Mouse (Mus musculus) heart, postnatal 14 days (tissue): ENCODE results near the gene Skiv2l. TPM values are rescaled to one million over a fixed set of nuclear protein-coding genes. Genes with fewer than 3 reads are reported as not detected.
A peak's percentile ranks its signal among the peaks of the same experiment; 100 is the strongest.
"Not testable (repeated sequence)": the region's sequence is repeated elsewhere in the genome, so short reads cannot be mapped to it uniquely, and the experiment has no call there.

ENCODE experiments used
- DNase-seq, 2 experiments: peaks; one replicate each; pipeline ENCODE4 v3.0.0; 2021 to 2022
- intact Hi-C: fragments of 180-260 bp; cut with DNase I; formaldehyde crosslinking; loops from one replicate; pipeline ENCODE4 v1.15.1; 2025
- total RNA-seq, 2 experiments: library from RNA; stranded (reverse); gene quantifications; 2 replicates each; pipeline ENCODE4 v1.2.3; 2021

Gene Skiv2l
- total RNA-seq, 2 experiments from 2014 or later, result 25.0 to 25.4 TPM

GRCm38 (mm10) chr17:34836155-34836855 is 13.7 kb downstream of the Skiv2l start:
- DNase-seq, result no peak
- intact Hi-C loops, result no loop called here

DNA sequence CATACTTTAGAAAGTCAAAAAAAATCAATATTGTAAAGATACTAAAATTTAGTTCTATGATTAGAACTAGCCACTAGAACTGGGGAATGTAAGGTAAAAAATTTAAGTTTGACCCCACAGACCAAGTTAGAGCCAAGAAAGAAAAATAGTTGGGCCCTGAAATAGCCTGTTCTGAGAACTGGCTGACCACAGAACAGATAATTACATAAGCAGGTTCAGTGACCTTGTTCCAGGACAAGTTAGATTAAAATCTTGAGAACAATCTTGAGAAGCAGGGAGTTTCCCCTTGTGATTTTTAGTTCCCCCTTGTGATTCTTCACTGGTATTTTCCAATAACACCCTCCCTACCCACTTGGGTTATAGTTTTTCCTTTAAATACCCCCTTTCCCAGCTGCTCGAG is 19.2 kb downstream of the Skiv2l start:
- intact Hi-C loops, DNase-seq: not testable (repeated sequence)

DNA sequence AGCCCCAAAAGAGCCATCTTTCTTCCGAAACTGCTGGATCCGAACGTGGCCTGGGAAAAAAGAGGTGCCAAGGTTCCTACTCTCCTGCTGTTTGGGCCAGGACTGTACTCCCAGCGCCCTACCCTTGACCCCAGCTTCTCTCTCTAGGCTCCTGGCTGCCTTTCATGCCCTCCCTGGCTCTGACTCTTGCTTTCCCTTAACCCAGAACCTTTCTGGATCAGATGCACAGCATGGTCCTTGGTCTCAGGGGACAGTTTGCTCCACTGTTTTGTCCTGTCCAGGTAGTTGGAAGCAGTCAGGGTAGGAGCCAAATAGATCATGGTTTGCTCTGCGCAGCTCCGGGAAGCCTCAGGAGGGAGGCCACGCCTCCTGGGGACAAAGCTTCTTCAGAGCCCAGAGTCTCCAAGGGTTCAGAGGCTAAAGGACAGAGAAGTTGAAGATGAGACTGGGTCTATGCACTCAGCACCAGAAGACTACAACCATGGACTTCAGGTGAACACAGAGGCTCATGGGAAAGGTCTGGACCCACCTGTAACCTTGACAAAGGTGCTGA is 35.1 kb downstream of the Skiv2l start:
- intact Hi-C loops, result loop anchor here (5.0 kb wide), 2 partner anchors 83 to 163 kb away; no protein-coding TSS in a partner anchor
- DNase-seq, result no peak

DNA sequence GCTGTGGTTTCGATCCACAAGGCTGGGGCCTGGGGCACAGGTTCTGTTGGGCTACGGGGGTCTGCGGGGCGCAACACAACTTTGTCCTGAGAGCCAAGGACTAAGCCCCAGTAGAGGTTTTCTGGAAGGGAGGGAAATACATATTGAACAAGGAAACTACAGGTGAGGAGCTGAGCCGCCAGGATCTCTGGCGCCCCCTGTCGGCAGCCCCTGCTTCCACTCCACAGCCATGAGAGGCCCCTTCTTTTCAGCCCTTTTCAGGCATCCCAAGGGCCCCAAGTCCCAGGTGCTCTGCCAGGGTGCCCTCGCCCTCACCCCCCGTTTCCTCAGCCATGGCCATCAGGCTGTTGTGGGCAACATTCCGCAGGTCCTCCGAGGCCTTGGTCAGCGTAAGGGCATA is 36.3 kb downstream of the Skiv2l start:
- DNase-seq, result peak; percentile 58 to 62
- intact Hi-C loops, result loop anchor here (5.0 kb wide), 2 partner anchors 81 to 161 kb away; no protein-coding TSS in a partner anchor

DNA sequence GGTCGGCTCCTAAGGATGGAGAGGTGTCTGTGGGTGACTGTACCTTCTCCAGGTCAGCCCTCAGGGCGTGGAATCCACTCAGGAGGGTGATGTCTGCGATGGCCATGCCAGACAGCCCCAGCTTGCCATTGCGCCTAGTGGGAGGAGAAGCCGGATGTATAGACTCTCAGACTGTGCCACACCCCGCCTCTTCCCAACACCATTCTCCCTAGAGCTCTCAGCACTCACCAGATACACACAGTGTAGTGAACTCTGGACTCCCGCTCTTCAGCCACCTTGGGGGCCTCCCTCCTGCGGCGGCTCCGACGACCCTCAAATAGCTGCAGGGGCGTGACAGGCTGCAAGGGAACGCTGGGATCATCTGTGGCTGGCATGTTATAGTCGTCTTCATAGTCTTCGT is 38.7 kb downstream of the Skiv2l start:
- intact Hi-C loops, result loop anchor here (5.0 kb wide), 2 partner anchors 79 to 159 kb away; no protein-coding TSS in a partner anchor
- no peak for DNase-seq

DNA sequence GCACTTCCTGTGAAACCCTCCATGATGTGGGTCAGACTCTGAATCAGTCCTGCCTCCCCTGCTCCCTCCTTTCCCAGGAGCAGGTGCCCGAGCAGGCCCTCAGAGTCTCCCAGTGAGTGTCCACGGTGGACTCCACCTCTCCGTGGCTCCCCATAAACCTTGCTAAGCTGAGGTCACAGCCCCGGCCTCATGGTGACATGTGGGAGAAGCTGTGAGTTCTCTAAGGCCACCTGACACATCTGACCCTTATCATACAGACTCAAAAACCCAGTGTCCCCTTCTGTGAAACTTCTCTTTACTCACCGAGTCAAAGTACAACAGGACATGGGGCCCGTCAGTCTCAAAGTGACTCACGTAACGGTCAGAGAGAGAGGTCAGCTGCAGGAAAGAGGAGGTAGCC is 39.2 kb downstream of the Skiv2l start:
- intact Hi-C loops, result loop anchor here (5.0 kb wide), 2 partner anchors 79 to 159 kb away; no protein-coding TSS in a partner anchor
- not testable (repeated sequence) for DNase-seq

DNA sequence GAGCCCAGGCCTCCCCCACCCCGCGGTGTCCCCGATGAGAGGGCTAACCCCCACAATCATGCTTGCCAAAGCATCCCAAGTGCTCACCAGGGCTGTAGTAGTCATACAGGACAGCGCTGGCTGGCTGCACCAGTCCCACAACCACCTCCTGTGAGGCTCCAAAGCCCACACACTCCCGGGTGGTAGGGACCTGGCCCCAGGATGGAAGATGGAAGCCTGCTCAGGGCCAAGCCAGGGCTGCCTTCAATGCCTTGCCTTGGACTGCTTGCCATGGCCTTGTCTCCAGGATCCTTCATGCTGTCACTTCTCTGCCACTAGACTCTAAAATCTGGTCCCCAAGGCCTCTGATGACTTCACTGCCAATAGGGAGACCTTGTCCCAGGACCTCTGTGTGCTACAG is 39.6 kb downstream of the Skiv2l start:
- intact Hi-C loops, result loop anchor here (5.0 kb wide), 2 partner anchors 78 to 158 kb away; no protein-coding TSS in a partner anchor
- DNase-seq, result not testable (repeated sequence)

DNA sequence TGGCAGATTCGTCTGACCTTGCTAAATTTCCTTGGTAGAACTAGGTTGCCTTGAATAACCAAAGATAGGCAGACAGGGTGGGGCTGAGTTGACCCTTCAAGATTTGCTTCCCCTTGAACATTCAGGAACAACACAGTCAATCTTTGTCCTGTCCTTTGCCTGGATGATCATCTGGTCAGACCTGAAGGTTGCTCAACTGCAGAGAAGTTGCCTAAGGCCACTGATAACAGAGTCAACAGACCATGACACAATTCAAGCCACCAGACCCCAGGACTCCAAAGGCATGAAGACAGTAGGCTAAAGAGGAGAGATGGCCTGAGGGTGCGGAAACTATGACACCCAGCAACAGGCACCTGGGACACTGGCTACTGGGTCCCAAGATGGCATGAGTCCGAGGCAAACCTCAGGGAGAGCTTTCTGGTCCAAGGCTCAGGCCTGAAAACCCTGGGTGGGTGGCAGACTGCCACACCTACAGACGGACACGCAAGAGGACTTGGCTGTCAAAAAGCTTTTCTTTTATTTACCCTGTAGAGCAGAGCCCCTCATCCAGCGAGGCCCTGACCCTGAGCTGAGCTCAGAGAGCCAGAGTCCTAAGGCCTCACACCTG is 41.3 kb downstream of the Skiv2l start:
- DNase-seq, result no peak
- intact Hi-C loops, result no loop called here

- intact Hi-C loops, result no loop called here
- DNase-seq, result no peak
These were observed 42.8 kb downstream of the Skiv2l start for GRCm38 (mm10) chr17:34807176-34807575.

GRCm38 (mm10) chr17:34804871-34805562 is 45.0 kb downstream of the Skiv2l start:
- DNase-seq, result no peak
- intact Hi-C loops, result no loop called here

GRCm38 (mm10) chr17:34804301-34804700 is 45.7 kb downstream of the Skiv2l start, which contains the start of gene Cyp21a1:
Gene Cyp21a1, minus strand, starts transcription at chr17:34804561.
- intact Hi-C loops, DNase-seq: not testable (repeated sequence)

GRCm38 (mm10) chr17:34803367-34803766 is 46.6 kb downstream of the Skiv2l start:
- DNase-seq, intact Hi-C loops: not testable (repeated sequence)

DNA sequence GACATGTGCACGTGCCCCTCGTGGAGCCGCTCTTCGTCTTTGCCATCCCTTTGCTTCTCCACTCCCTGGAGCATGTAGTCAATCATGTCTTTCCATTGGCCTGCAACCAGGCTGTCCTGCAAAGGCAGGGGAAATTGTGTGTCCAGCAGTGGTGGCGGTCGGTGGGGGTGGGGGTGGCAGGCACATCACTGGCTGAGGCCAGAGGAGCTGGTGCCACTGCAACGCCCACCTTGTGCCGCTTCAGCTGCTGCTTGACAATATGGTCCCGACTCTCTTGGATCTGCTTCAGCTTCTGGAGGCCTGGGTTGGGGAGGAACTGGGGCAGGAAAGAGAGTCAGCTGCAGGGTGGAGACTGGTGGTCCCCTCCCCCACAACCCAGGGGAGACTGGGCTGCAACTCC is 47.3 kb downstream of the Skiv2l start:
- DNase-seq, intact Hi-C loops: not testable (repeated sequence)

DNA sequence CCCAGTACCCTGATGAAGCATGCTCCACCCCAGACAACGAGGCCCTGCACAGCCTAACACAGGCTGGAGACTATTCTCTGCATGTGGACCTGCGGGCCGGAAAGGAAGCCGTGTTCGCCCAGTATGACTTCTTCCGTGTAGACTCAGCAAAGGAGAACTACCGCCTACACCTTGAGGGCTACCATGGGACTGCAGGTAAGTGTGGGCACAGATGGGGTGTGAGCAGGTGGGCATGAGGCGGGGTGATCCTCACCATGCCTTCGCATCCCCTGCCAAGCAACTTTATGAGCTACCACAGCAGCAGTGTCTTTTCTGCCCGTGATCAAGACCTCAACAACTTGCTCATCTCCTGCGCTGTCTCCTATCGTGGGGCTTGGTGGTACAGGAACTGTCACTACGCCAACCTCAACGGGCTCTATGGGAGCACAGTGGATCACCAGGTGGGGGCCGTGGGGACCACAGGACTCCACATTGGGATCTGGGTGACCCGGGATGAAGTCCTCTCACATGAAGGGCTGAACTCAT is 49.2 kb downstream of the Skiv2l start:
- intact Hi-C loops, DNase-seq: not testable (repeated sequence)

- intact Hi-C loops, result loop anchor here (2.0 kb wide), 1 partner anchor 85 kb away; no protein-coding TSS in a partner anchor
These were observed 50.5 kb downstream of the Skiv2l start for GRCm38 (mm10) chr17:34799531-34799925.

DNA sequence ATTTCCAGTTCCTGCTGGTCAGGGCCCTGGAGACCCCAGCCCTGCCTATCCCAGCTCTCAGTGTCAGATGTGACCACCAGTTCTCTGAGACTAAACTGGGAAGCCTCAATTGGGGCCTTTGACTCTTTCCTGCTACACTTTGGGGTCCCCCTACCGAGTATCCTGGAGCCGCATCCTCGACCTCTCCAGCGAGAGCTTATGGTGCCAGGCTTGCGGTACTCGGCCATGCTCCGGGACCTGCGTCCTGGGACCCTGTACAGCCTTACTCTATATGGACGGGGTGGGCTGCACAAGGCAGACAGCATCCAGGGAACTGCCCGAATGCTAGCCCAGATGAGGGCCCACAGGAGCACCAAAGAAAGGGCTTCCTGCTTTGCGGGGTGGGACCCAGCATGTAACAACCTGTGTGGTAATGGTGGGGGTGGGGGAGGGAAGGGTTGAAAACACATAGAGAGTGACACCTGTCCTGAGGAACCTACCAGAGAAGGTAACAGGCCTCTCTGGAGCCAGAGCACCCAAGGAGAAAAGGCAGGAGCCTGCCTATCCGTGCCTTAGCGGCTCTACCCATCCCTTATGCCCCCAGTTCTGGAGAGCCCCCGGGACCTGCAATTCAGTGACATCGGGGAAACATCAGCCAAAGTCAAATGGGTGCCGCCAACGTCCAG is 51.0 kb downstream of the Skiv2l start:
- intact Hi-C loops, result loop anchor here (2.0 kb wide), 1 partner anchor 84 kb away; no protein-coding TSS in a partner anchor
- no peak for DNase-seq

More at GRCm38 (mm10) chr17:34799531-34799925, 50.5 kb downstream of the Skiv2l start:
- DNase-seq, result no peak

DNA sequence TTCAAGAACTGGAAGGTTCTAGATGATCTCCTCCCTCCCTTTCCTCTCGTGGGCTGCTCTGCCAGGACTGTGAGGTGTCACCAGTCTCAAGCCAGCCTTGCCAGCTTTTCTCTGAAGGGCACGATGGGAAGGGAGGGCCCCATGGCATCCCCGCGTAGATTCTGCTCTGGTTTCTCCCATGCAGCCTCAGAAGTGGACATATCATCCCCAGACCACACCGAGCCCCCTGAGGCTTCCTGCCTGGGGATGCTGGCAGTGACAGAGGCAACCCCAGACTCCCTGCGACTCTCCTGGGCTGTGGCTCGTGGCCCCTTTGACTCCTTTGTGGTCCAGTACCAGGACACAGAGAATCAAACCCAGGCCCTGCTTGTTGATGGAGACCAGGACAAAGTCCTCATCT is 51.9 kb downstream of the Skiv2l start:
- DNase-seq, result not testable (repeated sequence)
- intact Hi-C loops, result loop anchor here (2.0 kb wide), 1 partner anchor 83 kb away; no protein-coding TSS in a partner anchor

DNA sequence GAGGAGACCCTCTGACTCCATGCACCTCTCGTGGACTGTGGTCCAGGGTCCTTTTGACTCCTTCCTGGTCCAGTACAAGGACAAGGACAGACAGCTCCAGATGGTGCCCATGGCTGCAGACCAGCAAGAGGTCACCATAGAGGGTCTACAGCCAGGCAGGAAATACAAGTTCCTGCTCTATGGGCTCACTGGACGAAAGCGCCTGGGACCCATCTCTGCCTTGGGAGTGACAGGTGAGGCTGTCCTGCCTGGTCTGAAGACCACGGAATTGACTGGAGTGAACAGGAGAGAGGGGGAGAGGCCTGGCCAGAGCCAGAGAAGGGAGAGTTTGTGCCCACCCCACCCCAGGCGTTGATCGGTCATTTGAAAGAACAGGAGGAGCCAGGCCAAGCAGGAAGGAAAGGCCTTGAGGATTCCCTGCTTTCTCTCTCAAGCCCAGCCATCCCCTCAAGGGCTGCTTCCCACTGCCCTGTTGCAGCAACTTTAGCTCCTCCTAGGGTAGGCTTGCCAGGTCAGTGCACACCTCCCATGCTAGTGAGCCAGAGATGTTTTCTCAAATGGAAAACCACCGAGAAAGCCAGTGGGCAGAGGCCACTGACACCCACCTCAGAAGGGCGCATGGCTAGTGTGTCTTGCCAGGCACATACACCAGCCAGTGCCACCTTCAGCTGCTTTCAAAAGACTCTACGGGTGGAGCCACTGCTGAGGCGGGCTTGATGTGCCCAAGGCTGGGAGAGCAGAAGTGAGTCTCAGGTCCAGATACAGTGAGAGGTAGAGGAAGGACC is 52.6 kb downstream of the Skiv2l start:
- DNase-seq, intact Hi-C loops: not testable (repeated sequence)
